Mouse (Mus musculus): ENCODE results near the gene Gde1. TPM values are rescaled to one million over a fixed set of nuclear protein-coding genes. Genes with fewer than 3 reads are reported as not detected.

Gde1 gene
- 97.6 and 107 TPM in 2 replicates for total RNA-seq (2021)
- long read RNA-seq, experiment 1, transcript Gde1-201 (6 exons, 1,582 nt), result major isoform, 187 of 215 reads
- long read RNA-seq, experiment 1, partial matches to known transcripts, result 3 of 215 reads
- long read RNA-seq, experiment 1, other reads (novel, unspliced or antisense), result 24 of 215 reads
- long read RNA-seq, experiment 2, transcript Gde1-201 (6 exons, 1,582 nt), result major isoform, 141 of 164 reads
- long read RNA-seq, experiment 2, partial matches to known transcripts, result 4 of 164 reads
- long read RNA-seq, experiment 2, other reads (novel, unspliced or antisense), result 19 of 164 reads

DNA sequence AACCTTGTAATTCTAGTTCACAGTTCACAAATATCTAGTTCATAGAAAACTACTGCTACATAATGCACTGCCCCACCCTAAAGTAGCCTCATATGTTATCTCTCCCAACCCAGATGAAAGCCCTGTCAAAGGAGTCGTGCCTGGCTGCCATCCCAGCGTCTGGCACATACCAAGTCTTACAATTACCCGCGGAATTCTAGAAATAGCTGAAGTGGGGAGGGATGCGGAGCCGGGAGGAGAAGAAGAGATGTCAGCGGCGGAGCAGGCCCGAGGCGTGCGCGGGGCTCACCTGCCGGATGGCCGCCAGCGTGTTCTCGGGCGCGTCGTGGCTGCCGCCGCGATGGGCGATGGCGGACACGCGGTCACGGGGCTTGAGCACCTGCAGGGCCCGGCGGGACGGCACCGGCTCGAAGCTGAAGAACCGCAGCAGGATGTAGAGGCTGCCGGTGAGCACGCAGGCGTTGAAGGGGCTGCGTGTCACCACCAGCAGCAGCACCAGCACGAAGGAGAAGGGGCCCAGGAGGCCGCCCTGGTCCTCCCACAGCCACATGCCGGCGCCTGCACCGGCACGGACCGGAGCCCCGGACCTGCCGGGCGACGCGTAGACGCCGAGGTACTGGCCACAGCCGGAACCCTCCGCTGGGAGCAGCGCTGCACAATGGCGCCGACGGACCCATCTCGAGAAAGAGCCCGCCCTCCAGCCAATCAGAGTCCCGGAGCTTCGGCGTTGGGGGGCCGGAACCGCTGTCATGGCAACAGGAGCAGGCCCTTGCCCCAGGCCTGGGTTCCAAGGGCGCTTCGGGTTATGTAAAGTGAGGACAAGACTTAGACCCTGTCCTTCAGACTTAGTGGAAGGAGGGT, at the start of gene Gde1:
Gde1 (minus strand) TSS at position 678 of the 861 bp plus-strand sequence.
- DNase-seq, result peak; percentile 96

DNA sequence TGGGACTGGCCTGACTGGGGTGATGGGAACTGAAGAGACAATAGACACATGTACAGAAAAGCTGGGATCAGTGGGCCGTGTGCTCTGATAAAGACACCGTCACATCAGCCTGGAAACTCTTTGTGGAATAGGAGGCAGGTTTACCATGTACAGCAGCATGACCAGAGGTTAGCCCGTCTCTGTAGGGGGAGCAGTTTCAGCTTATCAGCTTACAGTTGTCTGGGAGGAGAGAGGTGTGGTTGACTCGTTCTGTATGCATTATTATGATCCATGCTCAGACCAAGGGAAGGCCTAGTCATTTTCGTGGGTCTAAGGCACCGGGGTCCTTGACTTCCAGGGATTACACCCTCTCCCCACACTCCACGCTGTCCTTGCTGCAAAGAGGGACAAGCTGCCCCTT, 46.0 kb upstream of the Gde1 start:
- no peak for DNase-seq

DNA sequence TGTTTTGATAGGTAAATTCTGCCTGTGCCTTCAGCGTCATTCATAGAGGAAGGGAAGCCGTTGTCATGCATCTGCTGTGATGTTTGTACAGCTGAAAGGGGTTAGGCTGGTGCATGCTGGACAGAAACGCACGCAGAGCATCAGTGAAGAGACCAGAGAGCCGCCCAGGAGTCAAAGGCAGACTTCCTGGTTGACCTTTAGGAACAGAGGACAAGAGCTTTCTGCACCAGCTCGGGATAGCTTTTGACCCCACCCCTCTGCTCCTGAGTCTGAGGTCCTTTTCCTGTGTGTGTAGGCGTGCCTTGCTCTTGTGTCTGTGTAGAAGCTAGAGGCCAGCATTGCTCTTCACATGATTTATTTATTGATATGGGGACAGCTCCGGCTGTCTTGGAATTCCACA, 44.1 kb upstream of the Gde1 start:
- DNase-seq, result no peak

DNA sequence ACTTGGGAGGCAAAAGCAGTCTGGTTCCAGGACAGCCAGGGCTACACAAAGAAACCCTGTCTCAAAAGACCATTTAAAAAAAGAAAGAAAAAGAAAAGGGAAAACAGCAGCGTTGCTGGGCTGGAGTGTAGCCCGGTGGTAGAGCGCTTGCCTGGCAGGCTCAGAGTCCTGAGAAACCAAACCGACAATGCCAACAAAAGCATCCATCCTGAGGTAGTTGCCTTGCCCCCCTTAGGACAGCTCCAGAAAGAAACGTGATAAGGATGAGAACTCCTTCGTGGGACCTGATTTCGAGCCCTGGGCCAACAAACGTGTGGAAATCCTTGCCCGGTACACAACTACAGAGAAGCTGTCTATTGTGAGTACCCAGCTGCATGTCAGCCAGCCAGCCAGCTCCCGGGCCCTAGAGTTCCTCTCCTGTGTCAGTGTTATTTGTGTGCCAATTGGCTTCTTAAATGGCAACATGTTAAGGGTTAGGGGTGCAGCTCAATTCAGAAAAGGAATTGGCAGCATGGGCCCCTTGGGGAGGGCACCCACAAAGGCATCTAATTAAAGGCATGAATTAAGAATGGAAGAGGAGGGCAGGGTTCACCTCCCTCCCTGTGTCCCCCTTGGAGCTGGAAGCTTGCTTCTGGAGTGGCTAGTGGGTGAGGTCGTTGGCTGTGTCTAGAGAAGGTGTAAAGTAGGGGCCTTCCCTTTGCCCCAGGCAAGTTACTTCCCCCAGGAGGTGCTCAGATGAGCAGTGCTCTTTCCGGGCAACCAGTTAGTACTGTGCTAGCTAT, 42.5 kb upstream of the Gde1 start:
- no peak for DNase-seq

DNA sequence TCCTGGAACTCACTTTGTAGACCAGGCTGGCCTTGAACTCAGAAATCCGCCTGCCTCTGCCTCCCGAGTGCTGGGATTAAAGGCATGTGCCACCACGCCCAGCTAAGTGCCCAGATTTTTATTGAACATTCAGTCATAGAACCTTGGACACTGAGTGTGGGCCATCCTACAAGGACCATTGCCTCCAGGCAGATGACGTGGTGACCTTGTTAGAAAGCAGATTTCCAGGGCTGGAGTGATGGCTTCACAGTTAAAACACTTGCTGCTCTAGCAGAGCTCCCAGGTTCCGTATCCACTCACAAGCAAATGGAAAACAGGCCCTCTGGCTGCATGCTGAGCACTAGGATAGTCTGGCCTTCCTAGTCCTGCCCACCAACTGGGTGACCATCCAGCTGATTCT, 39.2 kb upstream of the Gde1 start:
- DNase-seq, result peak; percentile 54

DNA sequence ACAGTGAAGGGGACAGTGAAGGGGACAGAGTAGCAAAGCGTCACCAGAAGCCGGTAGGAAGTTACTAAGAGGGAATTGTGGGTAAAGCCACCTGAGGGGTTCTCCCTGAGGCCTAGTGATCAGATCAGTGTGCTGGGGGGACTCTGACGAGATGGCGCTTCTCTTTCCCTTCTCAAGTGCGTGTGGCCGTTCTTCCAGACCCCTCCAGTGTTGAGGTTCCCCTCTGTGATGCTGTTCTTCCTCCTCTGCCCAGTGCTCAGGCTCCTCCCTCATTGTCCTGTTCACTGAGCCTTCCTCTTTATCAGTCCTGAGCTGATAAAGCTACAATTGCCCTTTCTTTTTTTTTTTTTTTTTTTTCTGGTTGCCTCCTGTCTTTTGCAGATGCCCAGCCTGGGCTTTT, 36.7 kb upstream of the Gde1 start:
- no peak for DNase-seq

DNA sequence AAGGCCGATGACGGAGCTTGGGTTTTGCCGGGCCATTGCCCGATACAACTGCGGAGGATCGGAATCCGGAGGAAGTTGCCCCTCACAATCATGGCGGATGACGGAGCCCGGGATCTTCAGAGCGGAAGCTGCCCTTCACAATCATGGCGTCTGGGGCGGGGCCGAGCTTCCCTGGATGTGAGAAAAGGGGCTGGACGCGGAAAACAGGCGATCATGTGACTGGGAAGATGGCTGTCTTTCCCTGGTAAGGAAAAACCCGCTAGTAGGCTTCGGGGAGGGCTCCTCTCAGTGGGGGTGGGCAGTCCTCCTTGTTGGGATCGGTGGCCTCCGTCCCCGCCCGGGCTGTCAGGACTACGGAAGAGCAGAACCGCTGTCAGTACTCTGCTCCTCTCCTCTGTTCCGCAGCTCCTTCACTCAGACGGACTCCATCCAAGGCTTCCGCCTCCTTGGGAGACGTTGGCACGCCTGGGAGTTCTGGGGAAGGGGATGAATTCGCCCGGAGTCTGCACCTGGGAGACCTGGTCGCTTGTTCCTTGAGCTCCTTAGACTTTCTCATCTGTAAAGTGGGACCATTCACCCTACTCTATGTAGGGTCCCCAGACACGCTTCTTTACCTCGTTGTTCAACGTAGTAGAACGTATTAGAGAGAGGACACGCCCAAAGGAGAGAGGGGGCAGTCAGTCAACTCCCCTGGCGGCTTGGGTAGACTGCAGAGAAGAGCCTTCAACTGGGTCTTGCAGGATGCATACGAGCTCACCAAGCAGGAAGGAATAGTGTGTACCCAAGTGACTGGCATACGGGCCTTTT, 35.2 kb upstream of the Gde1 start:
- peak; percentile 98 for DNase-seq

DNA sequence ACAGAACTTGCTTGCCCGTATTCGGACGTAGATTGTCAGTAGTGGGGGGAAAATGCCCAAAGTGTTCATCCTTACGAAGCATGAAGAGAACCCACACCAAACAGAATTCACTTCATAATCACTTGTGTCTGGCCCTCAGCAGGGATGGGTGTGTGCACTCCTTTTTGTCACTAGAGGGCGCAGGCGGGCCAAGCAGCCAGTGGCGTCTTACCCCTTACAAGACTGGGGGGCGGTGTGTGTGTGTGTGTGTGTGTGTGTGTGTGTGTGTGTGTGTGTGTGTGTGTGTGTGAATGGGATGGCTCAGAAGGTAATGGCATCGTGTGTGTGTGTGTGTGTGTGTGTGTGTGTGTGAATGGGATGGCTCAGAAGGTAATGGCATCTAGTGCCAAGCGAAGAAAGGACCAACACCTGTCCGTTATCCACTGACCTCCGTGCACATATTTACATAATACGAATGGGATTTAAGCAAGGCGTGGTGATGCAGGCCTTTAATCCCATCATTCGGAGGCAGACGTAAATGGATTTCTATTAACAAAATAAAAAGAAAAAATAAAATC, 34.5 kb upstream of the Gde1 start, which contains the start of gene Vps35l:
Vps35l (plus strand) TSS at position 252 of the 557 bp plus-strand sequence.
- peak; percentile 88 for DNase-seq

DNA sequence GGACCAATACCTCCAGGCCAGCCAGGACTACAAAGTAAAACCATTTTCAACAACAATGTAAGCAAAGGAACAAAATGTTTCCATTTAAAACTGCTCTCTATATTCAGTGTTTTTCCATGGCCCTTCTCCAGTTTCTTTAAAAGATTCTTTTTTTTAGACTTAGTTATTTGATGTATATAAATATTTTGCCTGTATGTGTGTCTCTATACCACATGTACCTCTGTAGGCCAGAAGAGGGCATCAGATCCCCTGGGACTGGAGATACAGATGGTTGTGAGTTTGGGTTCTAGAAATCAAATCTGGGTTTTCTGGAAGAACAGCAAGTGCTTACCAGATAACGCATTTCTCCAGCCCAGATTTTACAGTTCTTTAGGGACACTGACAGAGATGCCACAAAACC, 33.2 kb upstream of the Gde1 start:
- DNase-seq, result no peak

DNA sequence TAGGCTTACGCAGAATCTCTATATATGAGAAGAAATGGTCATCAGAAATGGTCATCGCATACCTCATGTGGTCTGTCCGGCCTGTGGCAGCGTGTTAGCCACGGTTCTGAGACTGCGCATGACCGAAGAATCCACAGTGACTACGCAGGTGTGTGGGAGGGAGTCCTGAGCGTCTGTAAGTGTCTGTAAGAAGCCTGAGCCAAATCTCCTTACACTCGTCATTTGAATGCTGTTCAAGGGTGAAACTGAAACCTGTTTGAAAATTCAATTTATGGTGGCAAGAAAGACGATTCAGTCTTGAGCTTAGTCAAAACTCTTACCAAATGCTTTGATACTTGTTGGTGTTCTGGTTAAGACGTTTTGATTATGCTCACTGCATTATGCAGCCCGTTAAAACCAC, 27.6 kb upstream of the Gde1 start:
- no peak for DNase-seq

DNA sequence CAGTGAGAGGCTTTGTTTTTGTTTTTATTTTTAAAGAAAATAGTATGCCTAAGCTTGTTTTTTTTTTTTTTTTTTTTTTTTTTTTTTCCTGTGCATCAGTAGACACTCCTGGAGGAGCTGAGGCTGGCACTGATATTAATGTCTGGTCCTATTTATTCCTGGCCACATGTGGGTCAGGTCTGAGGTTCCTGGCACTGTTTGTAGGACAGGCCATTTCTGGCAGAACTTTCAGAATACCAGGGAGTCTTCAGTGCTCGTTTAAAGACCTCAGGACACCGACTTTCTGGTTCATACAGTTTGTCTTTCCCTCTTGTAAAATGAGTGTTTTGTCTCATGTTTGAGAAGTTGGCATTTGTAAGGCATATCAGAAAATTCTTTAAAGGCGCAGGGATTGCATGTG, 26.2 kb upstream of the Gde1 start:
- no peak for DNase-seq

DNA sequence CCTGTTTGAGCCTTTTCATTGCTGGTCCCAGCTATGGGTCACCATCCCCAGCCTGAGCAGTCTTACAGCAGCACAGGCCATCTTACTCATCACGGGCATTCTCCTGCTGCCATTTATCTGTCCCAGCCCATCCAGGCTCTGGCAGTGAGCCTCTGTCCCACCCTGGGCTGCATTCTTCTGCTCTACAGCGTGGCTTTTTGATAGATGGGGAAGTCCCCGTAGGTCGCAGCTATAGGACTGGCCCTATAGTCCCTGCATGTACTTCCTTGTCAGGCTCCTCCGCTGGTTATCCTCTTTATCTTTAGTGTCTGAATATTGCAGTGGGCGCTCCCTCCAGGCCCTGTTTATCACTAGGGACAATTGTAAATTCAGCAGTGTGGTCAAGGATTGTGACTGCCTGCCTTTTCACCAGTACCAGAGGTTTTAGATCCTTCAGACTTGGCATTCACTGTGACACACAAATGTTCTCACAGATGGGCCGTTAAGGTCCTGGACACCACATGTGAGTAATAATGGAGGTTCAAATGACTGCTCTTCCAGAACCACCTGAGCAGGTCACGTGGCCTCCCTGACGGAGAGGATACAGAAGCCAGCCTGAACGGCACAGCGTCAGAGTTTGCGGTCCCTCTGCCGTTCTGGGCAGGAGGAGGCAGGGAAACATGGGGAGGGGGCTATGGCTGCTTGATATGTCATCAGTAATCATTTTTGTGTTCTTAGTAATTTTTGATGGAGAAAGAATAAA, 23.4 kb upstream of the Gde1 start:
- DNase-seq, result no peak

DNA sequence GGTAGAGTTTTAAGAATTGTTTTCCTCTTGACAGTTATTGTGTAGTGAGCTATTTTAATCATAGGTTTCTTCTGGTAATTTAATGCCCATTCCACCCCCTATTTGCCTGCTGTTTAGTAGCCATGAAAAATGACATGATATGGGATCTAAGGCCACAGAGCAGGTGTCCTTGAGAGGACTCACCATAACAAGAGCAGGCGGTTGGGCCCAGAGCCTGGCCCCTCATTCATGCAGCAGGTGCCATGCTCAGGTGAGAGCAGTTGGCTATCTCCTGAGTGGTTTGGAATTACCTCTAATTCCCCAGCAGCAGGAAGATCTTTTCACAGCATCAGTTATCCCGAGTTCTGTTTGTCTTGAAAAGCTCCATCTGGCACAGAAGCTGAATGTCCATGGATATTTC, 19.9 kb upstream of the Gde1 start:
- DNase-seq, result no peak

DNA sequence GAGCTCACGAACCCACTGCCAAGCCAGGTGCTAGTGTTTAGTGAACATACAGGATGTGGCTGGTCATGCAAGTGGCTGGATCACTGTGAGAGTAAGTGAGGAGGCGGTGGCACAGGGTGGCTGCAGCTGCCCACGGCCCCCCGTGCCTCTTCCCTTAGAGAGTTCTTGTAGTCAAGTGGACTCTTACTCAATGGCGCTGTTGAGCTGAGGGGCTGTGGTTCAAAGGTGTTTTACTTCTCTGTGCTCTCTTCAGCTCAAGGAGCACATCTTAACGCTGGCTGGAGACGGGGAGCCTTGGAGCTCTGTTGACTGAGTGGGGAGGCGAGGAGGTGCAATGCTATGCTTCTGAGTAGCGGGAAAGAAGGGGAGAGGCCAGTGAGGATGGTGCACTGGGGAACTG, 18.3 kb upstream of the Gde1 start:
- DNase-seq, result no peak

DNA sequence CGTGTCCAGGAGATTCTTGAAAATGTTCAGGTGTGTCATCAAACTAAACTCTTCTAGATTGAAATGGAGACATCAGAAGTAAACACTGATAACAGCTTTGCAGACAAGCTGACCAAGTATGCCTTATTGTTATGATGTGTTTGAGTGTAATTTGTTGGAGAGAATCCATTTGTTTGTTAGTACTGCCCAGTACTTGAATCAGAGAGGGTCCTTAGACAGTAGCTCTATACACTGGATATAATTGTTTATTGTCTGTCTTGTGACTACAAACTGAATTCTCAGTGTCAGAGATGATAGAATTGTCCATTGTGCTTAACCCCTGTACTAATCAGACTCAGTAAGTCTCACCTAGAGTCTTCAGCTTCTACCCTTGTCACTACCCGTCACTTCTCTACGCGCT, 12.5 kb upstream of the Gde1 start:
- no peak for DNase-seq

DNA sequence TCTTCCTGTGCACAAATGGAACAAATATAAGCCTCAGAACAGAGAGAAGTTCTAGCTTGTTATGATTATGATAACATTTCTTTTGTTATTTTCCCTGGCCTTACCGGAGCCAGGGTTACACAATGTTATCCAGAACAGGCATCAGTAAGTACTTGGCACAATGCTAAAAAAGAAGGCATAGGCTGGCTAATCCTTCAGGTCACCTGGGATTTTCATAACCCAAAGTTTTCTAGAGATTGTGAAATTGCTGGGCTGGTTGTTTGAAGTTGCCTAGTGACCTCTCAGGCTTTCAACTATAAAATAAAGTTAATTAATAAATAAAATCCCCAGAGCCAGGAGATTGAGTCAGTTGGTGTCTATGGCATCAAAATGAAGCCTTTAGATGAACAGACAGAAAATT, 9.3 kb upstream of the Gde1 start:
- no peak for DNase-seq

DNA sequence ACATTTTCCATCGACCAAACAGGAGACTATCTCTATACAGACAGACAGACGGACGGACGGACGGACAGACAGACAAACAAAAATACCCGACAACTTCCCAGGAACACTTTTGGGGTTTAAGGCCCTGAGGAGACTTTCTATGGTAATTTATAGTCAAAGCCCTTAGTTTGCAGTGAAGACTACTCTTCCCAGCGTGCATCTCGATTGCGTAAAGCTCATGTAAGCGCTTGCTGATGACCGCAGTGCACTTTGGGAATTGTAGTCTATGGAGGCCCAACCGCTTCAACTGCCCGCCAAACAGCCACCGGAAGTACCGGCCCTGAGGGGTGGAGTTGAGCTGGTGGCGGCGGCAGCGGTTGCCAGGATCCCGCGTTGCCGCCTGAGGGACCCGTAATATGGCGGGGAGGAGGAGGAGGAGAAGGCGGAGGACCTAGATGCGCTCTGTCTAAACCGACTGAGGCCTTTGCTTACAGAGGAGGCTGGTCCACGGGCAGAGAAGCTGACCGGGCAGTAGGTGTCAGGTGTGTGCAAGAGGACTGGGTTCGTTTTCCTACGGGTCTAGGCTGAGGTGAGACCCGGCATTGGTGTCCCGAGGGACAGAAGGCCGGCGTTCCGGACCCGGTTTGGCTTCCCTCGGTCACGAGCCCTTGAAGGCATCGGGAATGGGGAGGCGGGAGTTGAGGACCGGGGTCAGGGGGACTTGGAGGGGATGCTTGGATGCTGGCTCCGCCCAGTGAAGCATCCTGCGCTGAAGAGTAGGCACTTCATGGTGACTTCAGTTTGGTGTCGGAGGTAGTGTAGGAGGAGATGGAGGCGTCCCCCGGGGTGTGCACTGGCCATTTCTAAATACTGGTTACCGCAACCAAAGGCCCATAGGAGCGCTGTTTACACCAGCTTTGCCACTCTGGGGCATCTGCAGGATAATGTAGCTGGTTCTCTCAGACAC, 6.9 kb upstream of the Gde1 start, which contains the start of gene Ccp110:
Ccp110 (plus strand) TSS at position 325 of the 946 bp plus-strand sequence.
- DNase-seq, result peak; percentile 96

DNA sequence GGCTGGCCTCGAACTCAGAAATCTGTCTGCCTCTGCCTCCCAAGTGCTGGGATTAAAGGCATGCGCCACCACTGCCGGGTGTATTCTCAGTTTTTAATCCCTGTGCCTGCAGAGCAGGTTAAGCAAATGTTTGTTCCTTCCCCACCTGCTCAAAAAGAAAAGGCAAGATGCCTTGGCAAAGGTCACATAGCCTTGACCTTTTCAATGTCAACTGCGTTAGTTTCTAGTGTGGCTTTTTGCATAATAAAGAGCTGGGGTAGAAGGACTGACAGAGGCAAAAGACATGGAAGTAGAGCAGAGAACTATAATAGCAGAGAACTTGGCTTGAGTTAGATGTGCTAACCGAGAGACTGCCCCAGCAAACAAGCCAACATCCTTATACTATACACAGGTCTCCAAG, 5.2 kb upstream of the Gde1 start:
- no peak for DNase-seq

DNA sequence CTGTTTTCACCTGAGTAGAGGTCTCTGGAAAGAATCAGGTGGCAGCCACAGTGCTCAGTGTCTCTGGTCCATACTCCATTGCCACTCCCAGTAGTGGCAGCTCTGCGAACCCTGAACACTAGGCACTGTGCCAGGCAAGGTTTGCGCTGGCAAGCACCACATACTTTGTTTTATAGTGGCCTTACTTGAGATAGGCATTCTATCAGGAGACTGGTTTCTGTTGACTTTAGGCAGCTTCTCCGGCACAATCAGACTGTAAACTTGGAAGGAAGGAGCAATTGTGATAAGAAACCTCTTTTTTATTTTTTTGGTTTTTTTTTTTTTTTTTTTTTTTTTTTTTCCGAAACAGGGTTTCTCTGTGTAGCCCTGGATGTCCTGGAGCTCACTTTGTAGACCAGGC, 2.4 kb upstream of the Gde1 start:
- no peak for DNase-seq

DNA sequence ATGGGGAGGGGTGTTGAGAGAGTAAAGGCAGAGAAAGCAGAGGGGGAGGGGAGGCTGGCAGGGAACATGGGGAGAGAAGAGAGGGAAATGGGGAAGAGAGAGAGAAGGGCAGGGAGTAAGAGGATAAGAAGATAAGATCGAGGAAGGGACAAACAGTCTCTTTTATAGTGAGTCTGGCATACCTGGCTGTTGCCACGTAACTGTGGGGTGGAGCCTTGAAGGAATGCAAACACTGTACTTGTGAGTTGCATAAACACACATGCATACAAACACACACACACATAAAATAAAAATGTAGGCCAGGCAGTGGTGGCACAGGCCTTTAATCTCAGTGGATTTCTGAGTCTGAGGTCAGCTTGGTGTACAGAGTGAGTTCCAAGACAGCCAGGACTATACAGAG, 1.6 kb upstream of the Gde1 start:
- no peak for DNase-seq
